Mouse (Mus musculus) thymus, adult 2 months (tissue): ENCODE results near the gene Zswim9. TPM values are rescaled to one million over a fixed set of nuclear protein-coding genes. Genes with fewer than 3 reads are reported as not detected.

Experiments used
- DNase-seq: peaks from one replicate; pipeline ENCODE4 v3.0.0; 2021
- H3K27ac ChIP-seq: fragments of 200-500 bp; 2 replicates; pipeline ENCODE4 v1.5.1; 2012; ENCODE audit warnings: low read length, control low read depth; ENCODE audit not compliant: control insufficient read depth, insufficient read depth
- H3K27me3 ChIP-seq: fragments of 200-500 bp; 2 replicates; pipeline ENCODE4 v1.6.1; 2012; ENCODE audit warnings: mild to moderate bottlenecking, low read length, moderate library complexity, mixed read lengths; ENCODE audit not compliant: control insufficient read depth, insufficient read depth
- H3K36me3 ChIP-seq: fragments of 200-500 bp; 2 replicates; pipeline ENCODE4 v1.6.1; 2012; ENCODE audit warnings: mild to moderate bottlenecking, low read length, moderate library complexity; ENCODE audit not compliant: control insufficient read depth, insufficient read depth
- H3K4me1 ChIP-seq: fragments of 200-500 bp; replicated peaks from 2 replicates; pipeline ENCODE4 v1.6.1; 2012; ENCODE audit warnings: low read length; ENCODE audit not compliant: control insufficient read depth, insufficient read depth
- H3K4me3 ChIP-seq: fragments of 200-500 bp; 2 replicates; pipeline ENCODE4 v1.5.1; 2012; ENCODE audit warnings: mild to moderate bottlenecking, low read length, control low read depth, moderate library complexity; ENCODE audit not compliant: control insufficient read depth, insufficient read depth
- CTCF ChIP-seq: fragments of 200-500 bp; IDR thresholded peaks from 2 replicates; pipeline ENCODE4 v1.5.1; 2012; ENCODE audit warnings: mild to moderate bottlenecking, control low read depth, low read length, moderate library complexity, borderline replicate concordance; ENCODE audit not compliant: control insufficient read depth, poor library complexity, insufficient read depth; ENCODE audit errors: extremely low read depth
- POLR2A ChIP-seq: fragments of 200-500 bp; IDR thresholded peaks from 2 replicates; pipeline ENCODE4 v1.6.1; 2012; ENCODE audit warnings: mild to moderate bottlenecking, low read length, control low read depth, moderate library complexity; ENCODE audit not compliant: control insufficient read depth, poor library complexity, insufficient read depth; ENCODE audit errors: extremely low read depth
- WGBS: fragments of 180-500 bp; shearing (Covaris S2); methylation state at CpG from one replicate; pipeline ENCODE4 v1.1.7; 2018; 5-methylcytosine and 5-hydroxymethylcytosine counted together
- polyA plus RNA-seq: library from polyadenylated mRNA; depleted of rRNA; stranded (reverse); fragments of >200 nt; gene quantifications from 2 replicates; pipeline ENCODE4 v1.2.3, GENCODE M21; 2012; rRNA removed

Zswim9 gene
- 7.4 and 7.8 TPM in 2 replicates for polyA plus RNA-seq

DNA sequence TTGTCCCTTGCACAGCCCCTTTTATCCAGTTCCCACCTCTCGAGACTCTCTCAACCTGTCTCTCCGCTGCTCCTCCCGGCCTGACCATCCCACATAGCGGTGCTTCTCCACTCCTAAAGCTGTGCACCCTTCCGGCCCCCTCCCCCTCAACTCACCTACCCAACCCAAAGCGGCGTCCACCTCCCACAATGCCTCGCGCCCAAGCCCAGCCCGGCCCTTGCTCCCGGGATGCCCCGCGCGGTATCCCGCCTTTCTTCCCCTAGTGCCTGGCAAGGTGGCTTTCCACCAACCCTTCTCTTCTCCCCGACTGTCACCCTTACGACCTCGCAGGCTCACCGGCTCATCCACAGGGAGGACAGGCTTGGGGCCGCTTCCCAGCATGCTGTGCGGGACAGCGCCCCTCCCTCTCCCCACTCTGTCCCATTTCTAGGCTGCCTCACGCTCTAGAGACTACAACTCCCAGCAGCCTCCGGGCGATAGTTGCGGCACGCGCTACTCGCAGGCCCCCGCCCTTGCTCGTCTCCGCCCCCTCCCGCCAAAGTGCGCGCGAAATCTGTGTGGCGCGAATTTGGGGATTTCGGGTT lies at the start of gene Zswim9:
Gene Zswim9 (minus strand): TSS at position 414 of the 584 bp plus-strand sequence.
- TF ChIP-seq CTCF (0 out of 2 replicates have a peak, but pooled peaks have one; percentile 37), POLR2A (peak; percentile 58)
- Histone ChIP-seq H3K27ac (peak within 1 kb of the TSS; percentile 52; the same call in 1 of the 2 replicates), H3K36me3 (no peaks in the 10 kb centered on the region), H3K4me1 (peaks cover 3% of the 10 kb centered on the region; the same call in 1 of the 2 replicates), H3K4me3 (peak within 1 kb of the TSS; percentile 97), H3K27me3 (no peaks in the 10 kb centered on the region)
- WGBS = under 1% methylated on average over 39 of the region's 39 CpGs
- DNase-seq = peak; percentile 96

- 85% methylated on average over 2 of the region's 2 CpGs for WGBS
- no peak within 1 kb of the TSS for H3K27ac ChIP-seq
- no peaks in the 10 kb centered on the region for H3K27me3 ChIP-seq
- no peaks in the 10 kb centered on the region for H3K36me3 ChIP-seq
- no peak for TF ChIP-seq CTCF
- no peak for TF ChIP-seq POLR2A
- no peak within 1 kb of the TSS for H3K4me3 ChIP-seq
- no peak for DNase-seq
- H3K4me1 ChIP-seq = no peaks in the 10 kb centered on the region
Observed at GRCm38 (mm10) chr7:13324316-13324715, 45.8 kb upstream of the Zswim9 start, which contains the start of gene Pla2g4c. Pla2g4c (plus strand) TSS chr7:13324655.

DNA sequence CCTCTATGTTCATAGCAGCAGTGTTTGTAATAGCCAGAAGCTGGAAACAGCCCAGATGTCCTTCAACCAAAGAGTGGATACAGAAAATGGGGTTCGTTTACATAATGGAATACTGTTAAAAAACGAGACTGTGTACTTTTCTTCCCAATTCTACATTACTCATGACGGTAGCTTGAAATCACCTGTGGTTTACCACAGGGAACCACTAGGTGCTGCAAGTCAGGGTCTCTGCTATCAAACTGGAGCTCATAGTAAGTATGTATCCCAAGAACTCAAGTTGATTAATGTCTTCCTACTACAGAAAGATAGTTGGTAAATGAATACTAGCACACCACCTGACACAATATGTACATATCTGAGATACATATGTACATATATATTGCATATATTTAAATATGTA lies 42.9 kb upstream of the Zswim9 start:
- no peak for DNase-seq
- WGBS = 9% methylated on average over 3 of the region's 3 CpGs
- H3K27ac ChIP-seq = no peak overlapping the region
- TF ChIP-seq POLR2A = no peak
- TF ChIP-seq CTCF = no peak
- no peak overlapping the region for H3K4me3 ChIP-seq
- no peaks in the 10 kb centered on the region for H3K36me3 ChIP-seq
- H3K4me1 ChIP-seq = no peaks in the 10 kb centered on the region
- no peaks in the 10 kb centered on the region for H3K27me3 ChIP-seq

GRCm38 (mm10) chr7:13314095-13314597 lies 35.6 kb upstream of the Zswim9 start:
- TF ChIP-seq POLR2A (no peak), CTCF (no peak)
- no peak overlapping the region for H3K4me3 ChIP-seq
- H3K27ac ChIP-seq = no peak overlapping the region
- H3K4me1 ChIP-seq = peaks cover 3% of the 10 kb centered on the region; the same call in 1 of the 2 replicates
- no peaks in the 10 kb centered on the region for H3K27me3 ChIP-seq
- 96% methylated on average over 5 of the region's 5 CpGs for WGBS
- peaks cover 9% of the 10 kb centered on the region; the same call in 1 of the 2 replicates for H3K36me3 ChIP-seq
- DNase-seq = no peak

DNA sequence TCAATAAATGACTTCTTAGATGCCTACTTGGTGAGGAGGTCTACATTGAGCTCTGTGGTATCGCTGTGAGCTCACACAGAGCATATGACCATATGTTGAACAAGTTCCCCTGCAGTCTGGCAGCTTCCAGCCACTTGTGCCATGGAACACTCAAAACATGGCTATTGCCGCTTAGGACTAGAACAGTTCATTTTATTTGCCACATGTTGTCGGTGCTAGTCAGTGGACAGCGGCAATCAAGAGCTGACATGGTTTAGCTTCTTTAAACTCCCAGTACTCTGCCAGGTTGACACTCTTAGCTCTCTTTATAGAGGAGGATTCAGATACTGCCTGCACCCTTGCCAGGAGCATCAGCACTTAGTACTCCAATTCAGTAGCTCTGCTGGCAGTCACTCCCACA lies 32.9 kb upstream of the Zswim9 start:
- Histone ChIP-seq H3K4me3 (no peak overlapping the region), H3K27me3 (no peaks in the 10 kb centered on the region), H3K4me1 (peaks cover 5% of the 10 kb centered on the region; the same call in 1 of the 2 replicates), H3K36me3 (peaks cover 23% of the 10 kb centered on the region; the same call in 1 of the 2 replicates), H3K27ac (0 out of 2 replicates have a peak overlapping the region, but pooled peaks have one; percentile 18)
- no peak for TF ChIP-seq CTCF
- no peak for TF ChIP-seq POLR2A
- DNase-seq = no peak
- whole genome bisulfite sequencing = 100% methylated on average over 4 of the region's 4 CpGs

DNA sequence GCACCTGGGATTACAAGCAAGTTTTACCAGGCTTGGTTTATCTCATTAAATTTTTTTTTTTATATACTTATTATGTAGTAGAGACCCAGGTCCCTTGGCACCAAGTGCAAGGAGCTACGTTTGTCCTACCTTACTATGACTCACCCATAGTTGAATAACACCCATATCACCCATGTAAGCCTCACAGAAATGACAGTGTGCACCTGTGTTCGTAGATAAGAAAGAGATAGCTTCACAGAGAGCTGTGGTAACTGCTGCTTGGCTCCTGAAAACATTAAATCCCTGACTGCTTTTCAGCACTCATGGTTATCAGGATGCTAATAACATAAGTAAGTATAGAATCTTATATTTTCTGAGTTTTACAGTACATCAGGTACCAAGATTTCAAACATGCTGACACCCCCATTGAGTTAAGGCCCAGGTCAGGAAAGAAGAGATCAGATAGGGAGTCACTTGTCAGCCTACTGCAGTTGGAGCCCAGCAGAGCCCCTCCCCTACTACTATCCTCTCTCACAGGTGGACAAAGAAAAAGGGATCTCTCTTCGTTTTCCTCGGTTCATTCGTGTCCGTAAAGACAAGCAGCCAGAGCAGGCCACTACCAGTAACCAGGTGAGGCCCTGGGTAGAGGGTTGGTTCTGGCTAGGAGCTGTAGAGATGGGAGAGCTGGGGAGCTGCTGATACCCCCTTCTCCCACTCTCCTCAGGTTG lies 32.1 kb upstream of the Zswim9 start:
- Histone ChIP-seq H3K27ac (no peak overlapping the region), H3K4me1 (peaks cover 5% of the 10 kb centered on the region; the same call in 1 of the 2 replicates), H3K36me3 (peaks cover 24% of the 10 kb centered on the region; the same call in 1 of the 2 replicates), H3K27me3 (no peaks in the 10 kb centered on the region), H3K4me3 (no peak overlapping the region)
- WGBS = 94% methylated on average over 6 of the region's 6 CpGs
- DNase-seq = no peak
- TF ChIP-seq POLR2A (no peak), CTCF (no peak)
